Mouse (Mus musculus) heart, postnatal 10 days (tissue): ENCODE data around the gene Slc31a2. TPM values are rescaled to one million over a fixed set of nuclear protein-coding genes. Genes with fewer than 3 reads are reported as not detected.
A peak's percentile ranks its signal among the peaks of the same experiment; 100 is the strongest.

Source experiments
- DNase-seq, 2 experiments: peaks; one replicate each; pipeline ENCODE4 v3.0.0; 2021
- intact Hi-C: fragments of 180-260 bp; cut with DNase I; formaldehyde crosslinking; loops from one replicate; pipeline ENCODE4 v1.15.1; 2025
- total RNA-seq, 2 experiments: library from RNA; stranded (reverse); gene quantifications; 2 replicates each; pipeline ENCODE4 v1.2.3; 2021

Slc31a2 gene
- total RNA-seq, 2 experiments from 2014 or later = 12.5 to 13.4 TPM

DNA sequence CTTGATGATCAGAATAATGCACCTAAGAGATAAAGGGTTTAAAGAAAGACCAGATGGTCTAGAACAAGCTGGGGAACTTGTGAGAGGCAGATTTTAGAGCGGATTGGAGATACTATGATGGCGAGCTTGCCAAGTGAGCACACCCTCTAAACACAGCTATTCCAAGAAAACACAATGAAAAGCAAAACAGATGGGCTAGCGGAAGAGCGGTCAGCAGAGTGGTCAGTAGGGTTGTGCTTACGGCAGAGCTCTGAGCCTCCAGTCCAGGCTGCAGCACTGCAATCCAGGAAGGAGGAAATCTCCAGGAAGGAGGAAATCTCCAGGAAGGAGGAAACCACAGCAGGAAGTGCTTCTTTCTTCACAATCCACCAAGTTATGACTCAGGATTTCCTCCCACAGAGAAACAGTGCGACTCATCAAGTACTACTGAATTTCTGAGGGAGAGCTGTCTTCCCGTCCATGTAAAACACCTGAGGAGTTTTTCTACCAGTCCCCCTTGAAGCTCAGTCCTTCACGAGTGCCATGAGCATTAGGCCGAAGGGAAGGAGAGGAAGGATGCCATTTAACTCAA lies 51.4 kb downstream of the Slc31a2 start:
- intact Hi-C loops = no loop called here
- no peak for DNase-seq

DNA sequence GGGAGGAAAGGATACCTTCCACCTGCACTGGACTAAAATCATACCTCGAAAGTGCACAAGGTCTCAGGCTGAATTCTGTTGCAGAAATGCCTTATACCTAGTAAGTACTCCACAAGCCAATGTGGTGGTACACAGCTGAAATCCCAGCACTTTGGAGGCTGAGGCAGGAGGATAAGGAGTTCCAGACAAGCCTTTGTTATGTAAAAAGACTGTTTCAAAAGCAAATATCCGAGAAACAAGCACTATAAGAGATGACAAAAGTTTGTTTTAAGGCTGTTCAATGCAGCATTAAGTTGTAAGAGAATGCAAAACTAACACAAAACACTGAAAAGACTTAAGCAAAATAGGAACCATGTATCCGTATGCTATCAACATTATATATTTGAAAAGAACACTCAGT lies 52.2 kb downstream of the Slc31a2 start:
- no peak for DNase-seq
- intact Hi-C loops = no loop called here

DNA sequence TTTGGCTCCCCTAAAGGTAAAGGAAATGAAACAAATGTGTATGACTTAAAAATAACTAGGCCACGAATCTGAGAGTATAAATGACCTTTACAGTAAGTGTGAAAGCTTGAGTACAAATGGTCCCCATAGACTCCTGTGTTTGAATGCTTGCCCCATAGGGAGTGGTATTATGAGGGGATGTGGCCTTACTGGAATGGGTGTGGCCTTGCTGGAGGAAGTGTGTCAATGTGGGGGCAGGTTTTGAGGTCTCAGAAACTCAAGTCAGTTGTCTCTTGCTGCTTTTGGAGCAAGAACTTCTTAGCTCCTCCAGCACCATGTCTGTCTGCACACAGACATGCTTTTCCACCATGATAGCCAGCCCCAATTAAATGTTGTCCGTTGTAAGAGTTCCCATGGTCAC lies 54.1 kb downstream of the Slc31a2 start:
- no peak for DNase-seq
- intact Hi-C loops = no loop called here

DNA sequence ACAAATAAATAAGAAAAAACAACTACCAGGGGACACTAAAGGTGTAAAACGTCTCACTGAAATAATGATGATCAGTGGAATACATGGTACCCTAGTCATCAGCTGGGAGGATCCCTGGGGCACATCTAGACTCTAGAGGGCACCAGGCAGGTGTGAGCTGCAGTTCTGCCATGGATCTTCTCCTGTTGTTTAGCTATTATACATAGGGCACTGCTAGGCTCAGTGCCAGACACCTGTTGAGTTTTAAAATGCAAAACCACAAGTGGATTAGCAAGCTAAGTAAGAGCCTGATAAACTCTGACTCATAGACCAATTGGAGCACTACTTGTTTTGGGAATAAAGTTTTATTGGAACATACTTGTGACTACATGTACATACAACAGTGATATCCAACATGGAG lies 55.9 kb downstream of the Slc31a2 start:
- intact Hi-C loops = no loop called here
- DNase-seq = no peak

DNA sequence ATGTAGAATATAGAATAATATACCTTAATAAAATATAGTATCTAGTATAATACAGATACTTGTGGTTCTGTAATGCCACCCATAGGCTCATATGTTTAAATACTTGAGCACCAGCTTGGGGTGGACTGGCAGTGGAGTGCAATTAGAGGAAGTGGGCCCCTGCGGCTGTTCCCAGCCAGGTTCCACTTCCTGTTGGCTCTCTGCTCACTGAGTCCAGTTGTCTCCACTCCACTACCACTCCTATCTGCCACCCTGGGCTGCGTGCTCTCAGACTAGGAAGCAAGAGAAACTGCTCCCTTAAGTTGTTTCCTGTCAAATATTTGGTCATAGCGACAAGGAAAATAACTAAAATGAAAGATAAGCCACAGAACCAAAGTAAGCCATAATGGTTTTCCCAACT lies 60.3 kb downstream of the Slc31a2 start:
- no peak for DNase-seq
- intact Hi-C loops = no loop called here

DNA sequence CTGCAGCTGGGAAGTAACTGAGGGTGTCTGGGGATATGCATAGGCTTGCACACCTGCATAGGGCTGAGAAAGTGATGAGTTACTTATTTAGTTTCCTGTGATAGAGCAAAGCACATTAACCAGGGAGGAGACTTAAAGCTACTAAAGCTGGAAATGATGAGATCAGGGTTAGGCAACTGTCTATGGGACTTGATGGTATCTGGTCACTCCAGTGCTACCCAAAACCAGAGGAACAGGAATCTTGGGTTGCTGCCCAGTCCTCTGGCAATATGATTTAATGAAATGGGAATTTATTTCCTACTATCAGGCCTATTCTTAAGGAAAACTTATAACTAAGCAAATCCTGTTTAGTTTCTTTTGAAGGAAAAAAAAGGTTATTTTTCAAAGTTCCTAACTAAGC lies 63.7 kb downstream of the Slc31a2 start:
- intact Hi-C loops = no loop called here
- DNase-seq = no peak

DNA sequence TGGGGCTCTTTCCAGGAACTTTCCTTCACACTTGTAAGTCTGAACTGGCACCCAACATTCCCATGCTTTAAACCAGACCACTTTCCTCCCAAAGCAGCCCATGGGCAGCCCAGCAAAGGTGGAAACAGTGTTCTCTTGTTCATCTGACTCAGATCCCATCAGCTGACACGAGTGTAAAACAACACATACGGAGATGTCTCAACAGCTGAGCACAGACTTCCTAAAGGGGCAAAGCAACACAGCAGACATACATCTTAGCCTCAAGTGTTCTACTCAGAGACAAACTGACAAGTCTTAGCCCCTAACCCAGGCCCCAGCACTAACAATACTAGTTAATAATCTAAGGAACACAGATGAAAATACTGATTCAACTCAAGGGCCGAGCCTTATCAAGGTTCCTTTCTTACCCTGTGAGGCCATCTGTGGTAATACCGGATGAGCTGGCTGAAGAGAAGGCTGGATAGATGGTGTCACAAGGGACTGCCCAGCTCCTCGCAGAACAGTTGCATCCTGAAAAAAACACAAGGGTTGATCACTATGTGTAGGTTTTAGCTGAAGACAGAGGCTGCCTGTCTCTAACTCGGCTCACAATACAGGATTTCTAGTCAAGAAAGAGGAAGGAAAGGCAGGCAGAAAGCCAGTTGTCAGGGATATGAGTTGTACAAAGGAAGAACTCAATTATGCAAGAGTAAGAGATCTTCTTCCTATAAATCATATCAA lies 66.7 kb downstream of the Slc31a2 start:
- DNase-seq = no peak
- intact Hi-C loops = no loop called here

DNA sequence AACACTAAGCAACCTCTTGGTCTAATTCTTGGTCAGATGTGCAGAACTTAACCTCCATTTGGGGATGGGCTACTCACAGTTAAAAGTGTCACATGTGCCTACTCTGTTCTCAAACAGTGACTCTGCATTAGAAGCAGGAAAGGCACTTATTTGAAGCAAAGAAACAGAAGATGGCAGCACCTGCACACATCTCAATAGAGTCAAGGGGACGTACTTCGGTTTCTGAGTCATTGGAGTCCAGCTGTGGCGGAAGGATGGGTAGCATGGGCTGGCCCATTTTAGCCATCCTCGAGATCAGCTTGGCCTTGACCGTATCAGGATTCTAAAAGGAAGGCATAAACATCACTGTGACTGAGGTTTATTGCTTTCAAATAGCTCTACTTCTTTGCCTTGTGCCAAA lies 69.6 kb downstream of the Slc31a2 start:
- intact Hi-C loops = no loop called here
- DNase-seq = no peak

DNA sequence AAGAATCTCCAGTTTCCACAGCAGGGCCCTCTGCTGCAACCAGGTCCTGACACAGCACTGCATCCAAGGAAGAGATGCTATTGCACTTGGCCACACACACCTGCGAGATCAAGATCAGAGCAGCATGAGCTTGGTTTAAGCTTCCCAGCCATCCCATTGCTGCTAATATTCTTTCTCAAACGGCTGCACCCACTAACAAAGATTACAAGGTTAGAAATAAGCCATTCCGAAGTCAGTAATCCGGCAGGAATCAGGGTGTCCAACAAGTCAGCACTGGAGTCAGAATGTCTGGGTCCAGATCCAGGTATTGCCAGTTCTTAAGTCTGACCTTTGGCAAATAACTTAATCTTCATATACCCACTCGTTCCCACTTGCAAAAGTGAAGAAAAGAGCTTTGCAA lies 76.2 kb downstream of the Slc31a2 start:
- intact Hi-C loops = no loop called here
- DNase-seq = no peak

DNA sequence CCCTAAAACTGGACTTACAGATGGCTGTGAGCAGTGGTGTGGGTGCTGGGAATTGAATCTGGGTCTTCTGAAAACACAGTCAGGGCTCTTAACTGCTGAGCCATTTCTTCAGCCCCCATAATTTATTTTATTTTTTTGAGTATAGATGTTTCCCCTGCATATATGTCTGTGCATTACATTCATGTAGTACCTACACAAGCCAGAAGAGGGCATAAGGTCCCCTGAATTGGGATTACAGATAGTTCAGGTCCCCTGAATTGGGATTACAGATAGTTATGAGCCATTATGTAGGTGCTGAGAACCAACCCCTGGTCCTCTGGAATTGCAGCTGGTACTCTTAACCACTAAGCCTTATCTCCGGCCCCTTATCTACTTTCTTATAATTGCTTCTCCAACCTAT lies 81.6 kb downstream of the Slc31a2 start:
- intact Hi-C loops = loop anchor here (2.0 to 10.0 kb wide), 2 partner anchors 61 to 421 kb away; no protein-coding TSS in a partner anchor
- DNase-seq = peak in 1 of 2 experiments; percentile 48

DNA sequence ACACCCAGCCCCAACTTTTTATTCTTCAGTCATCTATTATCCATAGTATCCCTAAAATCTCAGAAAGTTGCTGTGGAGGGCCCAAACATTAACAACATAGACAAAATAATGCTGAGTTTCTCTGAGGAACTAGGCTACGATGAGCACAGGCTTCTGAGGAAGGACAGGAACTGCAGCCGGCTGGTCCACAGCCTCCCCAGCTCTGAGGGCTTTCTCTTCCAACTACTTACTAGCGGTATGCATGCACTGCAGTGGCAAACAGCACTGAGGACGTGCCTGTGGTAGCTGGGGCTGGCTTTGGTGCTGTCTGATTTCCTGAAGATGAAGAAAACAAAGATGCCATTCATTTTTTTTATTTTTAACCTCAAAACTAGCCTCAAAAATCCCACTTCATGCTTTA lies 83.5 kb downstream of the Slc31a2 start:
- intact Hi-C loops = loop anchor here (2.0 to 10.0 kb wide), 3 partner anchors 59 to 419 kb away; no protein-coding TSS in a partner anchor
- DNase-seq = no peak

DNA sequence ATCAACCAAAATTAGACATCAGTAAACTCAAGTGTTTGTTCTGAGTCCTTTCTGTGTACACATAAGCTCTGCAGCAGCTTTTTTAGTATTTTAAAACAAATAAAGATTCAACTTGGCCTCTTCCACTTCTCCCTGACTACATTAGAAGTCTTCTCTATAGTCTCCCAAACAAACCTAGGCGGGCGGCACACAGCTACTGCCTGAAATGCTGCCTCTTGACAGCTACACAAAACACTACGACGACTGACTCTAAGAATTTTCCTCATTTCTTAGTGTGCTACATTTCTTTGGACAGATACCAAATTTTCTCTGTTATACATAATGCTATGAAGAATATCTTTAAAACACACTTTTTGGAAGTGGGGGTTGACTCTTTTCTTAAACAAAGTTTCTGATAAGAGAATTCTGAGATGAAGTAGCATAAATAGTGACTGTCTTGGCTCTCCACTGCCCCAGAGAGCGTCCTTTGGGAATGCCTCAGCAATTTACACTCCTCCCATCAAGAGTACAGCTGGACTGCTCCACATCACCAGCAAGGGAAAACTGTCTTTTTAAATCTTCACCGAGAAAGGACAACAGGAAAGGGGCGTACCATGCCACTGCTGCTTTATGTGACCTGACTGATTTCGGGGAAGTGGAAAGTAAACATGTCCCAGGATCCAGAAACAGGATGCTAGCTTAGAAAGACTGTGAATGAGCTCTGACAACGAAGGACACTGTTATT lies 85.4 kb downstream of the Slc31a2 start:
- DNase-seq = peak; percentile 27 to 48
- intact Hi-C loops = loop anchor here (2.0 to 10.0 kb wide), 2 partner anchors 159 to 417 kb away; no protein-coding TSS in a partner anchor

Other genes with a start within 250 kb of the Slc31a2 start
- gene Mup20, start 208.4 kb upstream of the Slc31a2 start, total RNA-seq = not detected
- gene Mup3, start 175.2 kb upstream of the Slc31a2 start, total RNA-seq = not detected
- not detected for gene Mup21, start 111.7 kb upstream of the Slc31a2 start, total RNA-seq
- 1 to 10 TPM; 3.9 to 4.7 TPM for gene Zfp37, start 31.5 kb upstream of the Slc31a2 start, total RNA-seq
- gene Fkbp15, start 98.0 kb downstream of the Slc31a2 start, total RNA-seq = 10 to 100 TPM; 25.5 to 25.8 TPM
- gene Slc31a1, start 98.2 kb downstream of the Slc31a2 start, total RNA-seq = 10 to 100 TPM; 31.3 to 31.8 TPM
- gene Cdc26, start 146.1 kb downstream of the Slc31a2 start, total RNA-seq = 10 to 100 TPM; 47.3 to 58.5 TPM
- gene Prpf4, start 146.2 kb downstream of the Slc31a2 start, total RNA-seq = 10 to 100 TPM; 10.9 to 11.5 TPM
- gene Rnf183, start 172.7 kb downstream of the Slc31a2 start, total RNA-seq = not detected
- gene Wdr31, start 208.3 kb downstream of the Slc31a2 start, total RNA-seq = 1 to 10 TPM in 1 of 2 experiments, under 1 TPM in 1; 0.89 to 1.0 TPM
- under 1 TPM in 1 of 2 experiments, not detected in 1; 0.19 TPM for gene Bspry, start 217.5 kb downstream of the Slc31a2 start, total RNA-seq
- 1 to 10 TPM; 6.1 to 6.4 TPM for gene Hdhd3, start 240.9 kb downstream of the Slc31a2 start, total RNA-seq